Mouse (Mus musculus) liver, adult 2 months (tissue): ENCODE measurements around the gene Nsl1. TPM values are rescaled to one million over a fixed set of nuclear protein-coding genes. Genes with fewer than 3 reads are reported as not detected.

Source experiments
- DNase-seq: peaks from one replicate; pipeline ENCODE4 v3.0.0-alpha.2; 2011; ENCODE audit warnings: low read depth, low spot score; ENCODE audit errors: extremely low read depth
- H3K27ac ChIP-seq: fragments of 200-500 bp; replicated peaks from 2 replicates; pipeline ENCODE4 v1.5.1; 2012; ENCODE audit warnings: low read depth, mild to moderate bottlenecking, control low read depth, inconsistent platforms, low read length; ENCODE audit not compliant: insufficient read depth
- H3K27me3 ChIP-seq: fragments of 200-500 bp; 2 replicates; pipeline ENCODE4 v1.6.1; 2012; ENCODE audit warnings: mild to moderate bottlenecking, moderate library complexity, low read length, inconsistent platforms; ENCODE audit not compliant: control insufficient read depth, insufficient read depth
- H3K36me3 ChIP-seq: fragments of 200-500 bp; 2 replicates; pipeline ENCODE4 v1.6.1; 2012; ENCODE audit warnings: low read length, inconsistent platforms; ENCODE audit not compliant: control insufficient read depth, insufficient read depth
- H3K4me1 ChIP-seq: fragments of 200-500 bp; 2 replicates; pipeline ENCODE4 v1.6.1; 2011; ENCODE audit warnings: low read length; ENCODE audit not compliant: control insufficient read depth, insufficient read depth
- H3K4me3 ChIP-seq: fragments of 200-500 bp; 2 replicates; pipeline ENCODE4 v1.5.1; 2011; ENCODE audit warnings: low read depth, mild to moderate bottlenecking, control low read depth, low read length, moderate library complexity; ENCODE audit not compliant: insufficient read depth
- H3K79me2 ChIP-seq: fragments of 200-500 bp; 2 replicates; pipeline ENCODE4 v1.6.1; 2012; ENCODE audit warnings: inconsistent platforms, mild to moderate bottlenecking, low read length, moderate library complexity; ENCODE audit not compliant: control insufficient read depth, insufficient read depth
- H3K9ac ChIP-seq: fragments of 200-500 bp; 2 replicates; pipeline ENCODE4 v1.6.1; 2012; ENCODE audit warnings: low read depth, mild to moderate bottlenecking, control low read depth, inconsistent platforms, low read length
- CTCF ChIP-seq: fragments of 200-500 bp; IDR thresholded peaks from 2 replicates; pipeline ENCODE4 v1.5.1; 2011; ENCODE audit warnings: low read depth, low read length, control low read depth
- POLR2A ChIP-seq: fragments of 200-500 bp; IDR thresholded peaks from 2 replicates; pipeline ENCODE4 v1.6.1; 2011; ENCODE audit warnings: low read length, control low read depth; ENCODE audit not compliant: insufficient read depth; ENCODE audit errors: extremely low read depth
- WGBS: fragments of 180-500 bp; shearing (Covaris S2); methylation state at CpG from one replicate; pipeline ENCODE4 v1.1.7; 2018; 5-methylcytosine and 5-hydroxymethylcytosine counted together
- polyA plus RNA-seq: library from polyadenylated mRNA; depleted of rRNA; stranded (reverse); fragments of >200 nt; gene quantifications from 2 replicates; pipeline ENCODE4 v1.2.3, GENCODE M21; 2012
- total RNA-seq: library from RNA; depleted of rRNA; stranded (reverse); fragments of >200 nt; gene quantifications from 2 replicates; pipeline ENCODE4 v1.2.3, GENCODE M21; 2014

Gene Nsl1
- total and polyA plus RNA-seq, 2 experiments, result 0.11 to 0.46 TPM

DNA sequence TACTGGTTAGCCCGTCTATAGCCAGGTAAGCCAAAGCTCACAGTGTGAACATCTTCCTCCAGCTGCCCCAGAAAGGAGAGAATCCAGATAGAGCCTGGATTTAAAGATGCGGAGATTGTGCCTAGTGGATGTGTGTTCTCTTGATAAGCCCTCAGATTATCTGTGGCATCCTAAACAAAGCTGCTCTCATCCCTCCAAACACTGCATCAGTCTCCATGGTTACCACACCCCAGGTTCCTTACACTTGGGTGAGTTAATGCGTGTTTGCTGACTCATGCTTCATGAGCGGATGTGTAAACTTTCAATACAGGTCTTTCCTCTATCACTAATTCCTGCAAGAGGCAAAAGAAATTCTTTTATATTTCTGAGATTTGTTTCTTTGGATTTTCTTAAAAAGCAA lies 27.2 kb upstream of the Nsl1 start:
- Histone ChIP-seq H3K4me3 (no peak overlapping the region), H3K27ac (no peak overlapping the region), H3K27me3 (no peaks in the 10 kb centered on the region), H3K4me1 (no peaks in the 10 kb centered on the region), H3K9ac (no peak overlapping the region), H3K36me3 (no peaks in the 10 kb centered on the region), H3K79me2 (no peaks in the 10 kb centered on the region)
- 72% methylated on average over 4 of the region's 4 CpGs for WGBS
- no peak for DNase-seq
- no peak for TF ChIP-seq POLR2A
- no peak for TF ChIP-seq CTCF

DNA sequence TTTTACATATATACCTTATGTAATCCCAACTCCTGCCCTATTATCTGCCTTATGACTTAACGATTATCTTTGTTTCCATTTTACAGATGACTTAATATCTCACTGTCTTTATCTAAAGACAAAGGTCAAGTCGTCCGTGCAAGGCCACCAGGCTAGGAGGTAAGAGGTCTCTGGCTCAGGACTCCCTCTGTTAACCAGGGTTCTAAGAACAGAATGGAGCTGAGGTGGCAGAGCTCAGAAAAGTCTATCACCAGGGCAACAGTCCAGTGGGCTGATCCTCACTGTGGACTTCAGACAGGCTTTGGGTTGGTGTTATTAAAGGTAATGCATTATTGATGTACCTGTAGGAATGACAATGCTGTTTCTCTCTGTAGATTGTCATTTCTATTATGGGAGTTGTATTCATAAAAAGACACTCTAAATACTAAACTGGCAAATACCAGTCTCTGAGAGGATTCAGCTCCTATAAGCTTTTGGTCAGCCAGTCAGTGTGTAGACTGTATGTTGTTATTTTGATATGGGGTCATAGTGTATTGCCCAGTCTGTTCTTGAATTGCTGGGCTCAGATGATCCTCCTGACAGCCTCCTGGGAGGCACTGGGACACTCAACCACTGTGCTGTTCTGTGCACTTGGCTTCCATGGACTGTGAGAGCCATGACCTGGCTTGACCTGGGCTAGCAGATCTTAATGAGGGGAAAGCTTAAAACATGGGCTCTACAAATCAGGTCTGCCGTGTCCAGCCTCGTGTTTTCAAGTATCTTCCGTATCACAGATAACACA lies 26.1 kb upstream of the Nsl1 start, which contains the start of gene Spata45:
Gene Spata45, plus strand, starts transcription at position 86 of the 781 bp plus-strand sequence.
- Histone ChIP-seq H3K79me2 (no peaks in the 10 kb centered on the region), H3K9ac (no peak within 1 kb of the TSS), H3K4me3 (no peak within 1 kb of the TSS), H3K27ac (no peak within 1 kb of the TSS), H3K36me3 (no peaks in the 10 kb centered on the region), H3K4me1 (no peaks in the 10 kb centered on the region), H3K27me3 (no peaks in the 10 kb centered on the region)
- peak; percentile 24 for DNase-seq
- TF ChIP-seq POLR2A, result no peak
- no peak for TF ChIP-seq CTCF
- 64% methylated on average over 6 of the region's 6 CpGs for WGBS

DNA sequence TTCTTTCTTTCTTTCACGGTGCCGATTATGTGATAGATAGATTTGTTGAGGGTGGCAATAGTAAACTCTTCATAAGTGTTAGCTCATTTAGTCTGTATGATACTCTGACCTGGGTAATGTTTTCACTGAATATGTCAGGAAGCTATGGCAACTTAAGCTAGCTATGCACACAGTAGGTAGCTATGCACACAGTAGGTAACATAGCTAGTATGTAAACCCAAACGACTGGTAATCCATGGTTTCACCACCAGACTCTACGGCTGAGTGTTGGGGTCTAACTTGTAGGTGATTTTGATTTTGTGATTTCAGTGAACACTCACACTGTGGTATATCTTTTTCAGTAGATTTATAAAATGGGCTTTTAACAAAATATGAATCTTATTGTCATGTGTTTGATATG lies 24.8 kb upstream of the Nsl1 start:
- no peak for DNase-seq
- H3K4me1 ChIP-seq, result no peaks in the 10 kb centered on the region
- H3K79me2 ChIP-seq, result no peaks in the 10 kb centered on the region
- TF ChIP-seq POLR2A, result no peak
- TF ChIP-seq CTCF, result no peak
- 93% methylated on average over 4 of the region's 4 CpGs for WGBS
- H3K36me3 ChIP-seq, result no peaks in the 10 kb centered on the region
- H3K9ac ChIP-seq, result no peak overlapping the region
- H3K4me3 ChIP-seq, result no peak overlapping the region
- no peaks in the 10 kb centered on the region for H3K27me3 ChIP-seq
- H3K27ac ChIP-seq, result no peak overlapping the region

DNA sequence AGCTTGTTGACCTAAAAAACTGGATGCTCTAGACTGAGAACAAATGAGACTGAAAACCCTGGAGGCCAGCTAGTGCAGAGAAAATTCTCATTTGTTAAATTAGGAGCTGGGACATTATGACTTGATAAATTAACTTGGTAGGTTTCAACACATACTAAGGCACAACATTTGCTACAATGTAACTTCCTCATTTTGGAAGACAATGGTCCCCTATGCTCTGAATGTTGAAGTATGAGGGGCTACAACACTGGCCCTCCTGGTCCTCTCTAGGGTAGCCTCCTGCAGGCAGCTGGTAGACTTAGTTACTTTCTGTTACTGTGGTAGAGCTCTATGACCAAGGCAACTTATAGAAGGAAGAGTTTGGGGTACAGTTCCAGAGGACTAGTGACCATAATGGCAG lies 21.5 kb upstream of the Nsl1 start:
- no peaks in the 10 kb centered on the region for H3K36me3 ChIP-seq
- no peak overlapping the region for H3K27ac ChIP-seq
- no peaks in the 10 kb centered on the region for H3K4me1 ChIP-seq
- no peak overlapping the region for H3K4me3 ChIP-seq
- H3K27me3 ChIP-seq, result no peaks in the 10 kb centered on the region
- no peak overlapping the region for H3K9ac ChIP-seq
- H3K79me2 ChIP-seq, result no peaks in the 10 kb centered on the region
- no peak for TF ChIP-seq CTCF
- no peak for TF ChIP-seq POLR2A
- DNase-seq, result no peak

DNA sequence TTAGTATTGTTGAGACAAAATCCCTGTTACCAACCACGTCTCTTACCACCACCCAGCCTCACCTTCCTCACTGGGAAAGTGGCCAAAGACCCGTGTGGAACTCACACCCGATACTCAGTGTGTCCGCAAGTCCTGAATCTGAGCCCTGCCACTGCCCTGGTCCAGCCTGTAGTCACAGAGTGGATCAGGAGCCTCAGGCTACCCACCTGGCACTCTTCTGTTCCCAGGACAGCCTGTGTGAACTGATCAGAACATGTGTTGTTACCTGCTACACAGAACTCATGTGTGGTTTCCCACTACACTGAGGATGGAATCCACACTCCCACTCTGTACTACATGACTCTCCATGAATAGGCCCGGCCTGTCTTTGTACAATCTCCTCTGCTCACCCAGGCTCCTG lies 20.7 kb upstream of the Nsl1 start:
- no peak overlapping the region for H3K9ac ChIP-seq
- no peak for DNase-seq
- no peaks in the 10 kb centered on the region for H3K79me2 ChIP-seq
- WGBS, result 81% methylated on average over 5 of the region's 5 CpGs
- no peaks in the 10 kb centered on the region for H3K27me3 ChIP-seq
- no peaks in the 10 kb centered on the region for H3K36me3 ChIP-seq
- H3K27ac ChIP-seq, result no peak overlapping the region
- TF ChIP-seq CTCF (no peak), POLR2A (no peak)
- H3K4me1 ChIP-seq, result no peaks in the 10 kb centered on the region
- H3K4me3 ChIP-seq, result no peak overlapping the region

DNA sequence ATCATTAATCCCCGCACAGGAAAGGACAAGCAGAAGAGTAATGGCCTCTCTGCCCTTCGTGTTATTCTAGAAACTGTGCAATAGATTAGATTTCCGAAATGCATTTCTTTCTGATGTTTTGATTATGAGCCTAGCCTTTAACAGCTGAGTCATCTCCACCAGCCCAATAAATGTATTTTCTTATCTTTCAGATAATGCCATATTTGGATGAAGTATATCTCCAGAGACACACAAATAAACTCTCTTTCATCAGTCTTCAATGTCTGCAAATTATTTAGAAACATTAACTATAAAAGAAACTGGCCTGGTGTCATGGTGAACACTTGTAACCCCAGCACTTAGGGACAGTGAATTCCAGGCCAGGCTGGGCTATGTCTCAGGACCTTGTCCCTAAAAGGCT lies 20.1 kb upstream of the Nsl1 start:
- Histone ChIP-seq H3K9ac (no peak overlapping the region), H3K27me3 (no peaks in the 10 kb centered on the region), H3K4me1 (no peaks in the 10 kb centered on the region), H3K79me2 (no peaks in the 10 kb centered on the region), H3K27ac (no peak overlapping the region), H3K36me3 (no peaks in the 10 kb centered on the region), H3K4me3 (no peak overlapping the region)
- WGBS, result 72% methylated on average over 3 of the region's 3 CpGs
- TF ChIP-seq POLR2A (no peak), CTCF (no peak)
- no peak for DNase-seq
